Mouse (Mus musculus): ENCODE results near the gene Neurl1a. TPM values are rescaled to one million over a fixed set of nuclear protein-coding genes. Genes with fewer than 3 reads are reported as not detected.

The Neurl1a gene
- polyA plus RNA-seq, 1 experiment from 2014 or later, result 2.7 TPM

DNA sequence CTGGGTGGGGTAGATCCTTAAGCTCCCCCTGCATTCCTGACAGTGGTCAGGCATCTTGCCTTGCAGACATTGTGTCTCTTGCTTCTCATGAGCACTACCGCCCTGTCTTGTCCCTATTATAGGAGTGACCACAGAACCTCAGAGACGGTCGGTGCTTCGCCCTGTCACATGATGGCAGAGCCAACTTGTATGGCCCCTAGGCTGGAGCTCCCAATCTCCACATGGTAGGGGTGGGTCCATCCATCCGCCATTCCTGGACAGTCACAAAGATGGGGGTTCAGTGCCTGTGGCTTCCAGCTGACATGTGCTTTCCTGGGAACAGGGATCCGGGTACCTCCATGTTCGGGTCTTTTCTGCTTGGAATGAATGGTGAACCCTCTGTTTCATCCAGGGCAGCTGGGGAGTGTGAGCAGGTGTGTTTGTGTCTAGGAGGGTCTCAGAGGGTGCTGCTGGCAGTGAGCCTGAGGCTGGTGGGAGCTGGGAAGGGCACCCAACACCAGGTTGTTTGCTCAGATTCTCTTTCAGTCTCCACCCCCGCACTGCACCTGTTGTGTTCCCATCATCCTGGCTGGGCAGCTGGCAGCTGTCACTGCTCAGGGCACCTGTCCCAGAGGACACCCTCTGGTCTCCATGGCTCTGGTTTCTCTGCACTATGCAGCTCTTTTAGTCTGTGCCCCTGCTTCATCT lies 43.7 kb downstream of the Neurl1a start:
- no peak overlapping the region for H3K27ac ChIP-seq
- DNase-seq (ENCODE audit: low spot score), result peak; percentile 11

DNA sequence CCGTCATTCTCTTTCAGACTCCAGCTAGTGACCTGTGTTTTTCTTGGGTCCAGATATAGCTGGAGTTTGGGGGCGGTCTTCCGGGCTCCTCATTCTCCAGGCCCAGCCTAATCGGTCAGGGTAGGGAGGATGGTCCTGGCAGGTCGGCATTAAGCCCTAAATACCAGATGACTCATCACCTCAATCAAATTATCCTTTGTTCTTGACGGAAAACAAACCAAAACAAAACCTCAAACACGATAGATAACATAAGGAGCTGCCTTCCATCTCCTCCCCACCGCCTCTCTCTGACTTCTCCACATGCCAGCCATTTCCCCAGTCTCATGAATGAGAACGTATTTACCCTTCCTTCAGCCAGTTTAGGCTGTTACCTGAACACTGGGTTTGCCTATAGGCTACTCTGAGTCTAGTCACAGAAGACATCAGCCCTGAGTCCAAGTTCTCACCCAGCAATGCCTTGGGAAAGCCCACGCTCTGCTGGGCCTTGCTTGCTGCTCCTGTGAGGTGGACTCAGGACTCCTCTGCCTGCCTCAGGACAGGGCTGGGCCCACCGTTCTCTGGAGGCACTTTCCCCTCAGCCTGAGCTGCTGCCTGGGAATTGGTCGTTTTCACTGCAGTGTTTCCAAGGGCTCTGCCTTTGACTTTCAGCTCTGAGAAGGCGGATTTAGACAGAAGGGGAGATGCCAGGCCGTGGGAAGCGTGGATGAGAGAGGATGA lies 44.4 kb downstream of the Neurl1a start:
- Histone ChIP-seq H3K4me3 (replicated peaks; ENCODE audit: low read depth, low read length) (no peak overlapping the region), H3K4me1 (replicated peaks; ENCODE audit: insufficient read depth, low read length) (no peaks in the 10 kb centered on the region), H3K27me3 (ENCODE audit: insufficient read depth, low read length) (no peaks in the 10 kb centered on the region), H3K9me3 (replicated peaks; ENCODE audit: low read length) (no peaks in the 10 kb centered on the region), H3K4me2 (ENCODE audit: low read length) (no peak overlapping the region), H3K9ac (ENCODE audit: low read depth, low read length) (no peak overlapping the region), H3K36me3 (ENCODE audit: insufficient read depth, low read length) (no peaks in the 10 kb centered on the region), H3K27ac (no peak overlapping the region)
- DNase-seq (ENCODE audit: low spot score) (no peak), ATAC-seq (replicated peaks; ENCODE audit: low FRiP score, low read depth) (no peak)
- WGBS, result 51% methylated on average over 15 of the region's 15 CpGs
- no peak for TF ChIP-seq CTCF (IDR thresholded peaks at IDR 0.05; ENCODE audit: low read depth)

More for the DNA sequence above, 43.7 kb downstream of the Neurl1a start:
- Histone ChIP-seq H3K9ac (ENCODE audit: low read depth, low read length) (no peak overlapping the region), H3K4me3 (replicated peaks; ENCODE audit: low read depth, low read length) (no peak overlapping the region), H3K36me3 (ENCODE audit: insufficient read depth, low read length) (no peaks in the 10 kb centered on the region), H3K4me1 (replicated peaks; ENCODE audit: insufficient read depth, low read length) (no peaks in the 10 kb centered on the region), H3K27me3 (ENCODE audit: insufficient read depth, low read length) (no peaks in the 10 kb centered on the region), H3K9me3 (replicated peaks; ENCODE audit: low read length) (no peaks in the 10 kb centered on the region), H3K4me2 (ENCODE audit: low read length) (no peak overlapping the region)
- no peak for TF ChIP-seq CTCF (IDR thresholded peaks at IDR 0.05; ENCODE audit: low read depth)
- no peak for ATAC-seq (replicated peaks; ENCODE audit: low FRiP score, low read depth)
- 77% methylated on average over 8 of the region's 8 CpGs for WGBS

GRCm38 (mm10) chr19:47224743-47225142 lies 46.1 kb downstream of the Neurl1a start:
- Histone ChIP-seq H3K4me3 (replicated peaks; ENCODE audit: low read depth, low read length) (no peak overlapping the region), H3K36me3 (ENCODE audit: insufficient read depth, low read length) (no peaks in the 10 kb centered on the region), H3K4me2 (ENCODE audit: low read length) (no peak overlapping the region), H3K9ac (ENCODE audit: low read depth, low read length) (no peak overlapping the region), H3K9me3 (replicated peaks; ENCODE audit: low read length) (no peaks in the 10 kb centered on the region), H3K27me3 (ENCODE audit: insufficient read depth, low read length) (no peaks in the 10 kb centered on the region), H3K27ac (no peak overlapping the region), H3K4me1 (replicated peaks; ENCODE audit: insufficient read depth, low read length) (no peaks in the 10 kb centered on the region; the same call in 1 of the 2 replicates)
- peak; percentile 32 for DNase-seq (ENCODE audit: low spot score)
- no peak for TF ChIP-seq CTCF (IDR thresholded peaks at IDR 0.05; ENCODE audit: low read depth)
- no peak for ATAC-seq (replicated peaks; ENCODE audit: low FRiP score, low read depth)
- 66% methylated on average over 4 of the region's 4 CpGs for WGBS

GRCm38 (mm10) chr19:47225791-47226190 lies 47.2 kb downstream of the Neurl1a start:
- Histone ChIP-seq H3K9me3 (replicated peaks; ENCODE audit: low read length) (no peaks in the 10 kb centered on the region), H3K9ac (ENCODE audit: low read depth, low read length) (no peak overlapping the region), H3K4me2 (ENCODE audit: low read length) (no peak overlapping the region), H3K27me3 (ENCODE audit: insufficient read depth, low read length) (no peaks in the 10 kb centered on the region), H3K36me3 (ENCODE audit: insufficient read depth, low read length) (no peaks in the 10 kb centered on the region), H3K4me3 (replicated peaks; ENCODE audit: low read depth, low read length) (no peak overlapping the region), H3K4me1 (replicated peaks; ENCODE audit: insufficient read depth, low read length) (no peaks in the 10 kb centered on the region; the same call in 1 of the 2 replicates), H3K27ac (no peak overlapping the region)
- 83% methylated on average over 5 of the region's 5 CpGs for WGBS
- DNase-seq (ENCODE audit: low spot score), result no peak
- no peak for TF ChIP-seq CTCF (IDR thresholded peaks at IDR 0.05; ENCODE audit: low read depth)
- ATAC-seq (replicated peaks; ENCODE audit: low FRiP score, low read depth), result no peak

DNA sequence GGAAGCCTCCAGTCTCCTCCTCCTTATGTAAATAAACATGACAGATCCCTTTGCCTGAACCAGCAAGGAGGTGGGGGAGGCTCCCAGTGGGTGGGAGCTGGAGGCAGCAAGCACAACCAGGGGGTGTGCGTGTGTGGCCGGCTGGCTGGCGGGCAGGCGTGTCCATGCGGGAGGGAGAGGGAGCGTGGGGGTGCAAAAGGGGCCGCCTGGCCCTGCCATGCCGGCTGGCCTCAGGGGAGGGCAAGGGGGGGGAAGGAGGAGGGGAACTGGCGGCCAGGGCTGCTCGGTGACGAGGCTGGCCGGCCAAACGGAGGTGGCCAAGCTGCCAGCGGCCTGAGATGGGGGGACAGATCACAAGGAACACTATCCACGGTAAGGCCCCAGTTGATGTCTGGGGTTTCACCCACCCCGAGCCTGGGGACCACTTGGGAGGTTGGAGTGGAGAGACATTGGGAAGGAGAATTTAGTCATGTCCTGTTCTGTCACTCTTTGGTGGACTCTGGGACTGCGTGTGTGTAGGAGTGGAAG lies 50.2 kb downstream of the Neurl1a start:
- TF ChIP-seq CTCF (IDR thresholded peaks at IDR 0.05; ENCODE audit: low read depth), result no peak
- Histone ChIP-seq H3K27ac (peak overlapping the region; percentile 54), H3K9me3 (replicated peaks; ENCODE audit: low read length) (no peaks in the 10 kb centered on the region), H3K4me1 (replicated peaks; ENCODE audit: insufficient read depth, low read length) (no peaks in the 10 kb centered on the region; the same call in 1 of the 2 replicates), H3K4me3 (replicated peaks; ENCODE audit: low read depth, low read length) (peak overlapping the region; percentile 11), H3K9ac (ENCODE audit: low read depth, low read length) (peak overlapping the region; percentile 36; the same call in 1 of the 2 replicates), H3K27me3 (ENCODE audit: insufficient read depth, low read length) (no peaks in the 10 kb centered on the region), H3K36me3 (ENCODE audit: insufficient read depth, low read length) (no peaks in the 10 kb centered on the region), H3K4me2 (ENCODE audit: low read length) (peak overlapping the region; percentile 60)
- DNase-seq (ENCODE audit: low spot score) (peak; percentile 90), ATAC-seq (replicated peaks; ENCODE audit: low FRiP score, low read depth) (peak; percentile 92)
- 3% methylated on average over 17 of the region's 17 CpGs for WGBS

DNA sequence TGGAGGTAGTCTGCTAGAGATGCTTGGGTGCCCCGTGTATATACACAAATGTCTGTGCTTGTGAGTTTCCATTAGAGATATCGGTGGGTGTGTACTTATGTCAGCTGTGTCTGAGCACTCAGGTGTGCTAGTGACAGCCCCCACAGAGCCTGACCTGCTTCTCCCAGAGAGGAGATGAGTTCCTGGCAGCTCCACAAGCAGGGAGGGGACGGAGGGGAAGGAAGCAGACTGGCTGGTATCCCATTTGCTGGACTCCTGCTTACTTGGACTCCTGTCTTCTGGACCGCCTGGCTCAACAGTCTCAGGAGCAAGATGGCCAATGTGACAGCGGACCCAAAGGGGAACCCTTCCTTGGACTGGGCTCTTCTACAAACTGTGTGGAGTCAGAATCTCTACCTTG lies 50.8 kb downstream of the Neurl1a start:
- H3K27me3 ChIP-seq (ENCODE audit: insufficient read depth, low read length), result no peaks in the 10 kb centered on the region
- H3K4me1 ChIP-seq (replicated peaks; ENCODE audit: insufficient read depth, low read length), result no peaks in the 10 kb centered on the region; the same call in 1 of the 2 replicates
- H3K4me3 ChIP-seq (replicated peaks; ENCODE audit: low read depth, low read length), result no peak overlapping the region
- DNase-seq (ENCODE audit: low spot score), result peak; percentile 6
- H3K36me3 ChIP-seq (ENCODE audit: insufficient read depth, low read length), result no peaks in the 10 kb centered on the region
- peak overlapping the region; percentile 60; the same call in 1 of the 2 replicates for H3K4me2 ChIP-seq (ENCODE audit: low read length)
- no peak overlapping the region for H3K9ac ChIP-seq (ENCODE audit: low read depth, low read length)
- H3K9me3 ChIP-seq (replicated peaks; ENCODE audit: low read length), result no peaks in the 10 kb centered on the region
- 62% methylated on average over 5 of the region's 5 CpGs for WGBS
- TF ChIP-seq CTCF (IDR thresholded peaks at IDR 0.05; ENCODE audit: low read depth), result no peak
- peak overlapping the region; percentile 54; the same call in 1 of the 2 replicates for H3K27ac ChIP-seq
- ATAC-seq (replicated peaks; ENCODE audit: low FRiP score, low read depth), result no peak
